Mouse (Mus musculus) heart, embryonic 15.5 days (tissue): ENCODE measurements at regions not wholly inside any gene's neighbourhood (a gene's known extent, or its start where the extent isn't known, plus 50 kb on each side); places are given as distances from the start of the nearest gene placed in this dataset.

Experiments
- ATAC-seq: fragments of 200-750 bp; cut with Nextera tagmentation; replicated peaks from 2 replicates; pipeline ENCODE4 v1.8.0; 2017; ENCODE audit warnings: low read depth, moderate TSS enrichment; ENCODE audit not compliant: insufficient number of reproducible peaks, insufficient read depth, low FRiP score
- H3K27ac ChIP-seq: fragments of 300-500 bp; sonication (generic); 2 replicates; pipeline ENCODE4 v1.5.1; 2015; ENCODE audit warnings: mild to moderate bottlenecking, inconsistent platforms
- H3K27me3 ChIP-seq: fragments of 300-500 bp; sonication (generic); 2 replicates; pipeline ENCODE4 v1.6.1; 2015; ENCODE audit warnings: inconsistent platforms
- H3K36me3 ChIP-seq: fragments of 300-500 bp; sonication (generic); 2 replicates; pipeline ENCODE4 v1.6.1; 2015; ENCODE audit warnings: mild to moderate bottlenecking, inconsistent platforms
- H3K4me1 ChIP-seq: fragments of 300-500 bp; sonication (generic); replicated peaks from 2 replicates; pipeline ENCODE4 v1.6.1; 2015; ENCODE audit warnings: inconsistent platforms
- H3K4me2 ChIP-seq: fragments of 300-500 bp; sonication (generic); 2 replicates; pipeline ENCODE4 v1.6.1; 2015; ENCODE audit warnings: inconsistent platforms, mild to moderate bottlenecking, moderate library complexity
- H3K4me3 ChIP-seq: fragments of 300-500 bp; sonication (generic); 2 replicates; pipeline ENCODE4 v1.5.1; 2015; ENCODE audit warnings: mild to moderate bottlenecking, inconsistent platforms
- H3K9ac ChIP-seq: fragments of 300-500 bp; sonication (generic); 2 replicates; pipeline ENCODE4 v1.6.1; 2015; ENCODE audit warnings: mild to moderate bottlenecking, inconsistent platforms
- H3K9me3 ChIP-seq: fragments of 300-500 bp; sonication (generic); replicated peaks from 2 replicates; pipeline ENCODE4 v1.6.1; 2016; ENCODE audit warnings: inconsistent platforms
- WGBS: fragments of 180-500 bp; shearing (Covaris S2); methylation state at CpG from one replicate; pipeline ENCODE4 v1.1.7; 2015; ENCODE audit warnings: mixed read lengths; 5-methylcytosine and 5-hydroxymethylcytosine counted together

GRCm38 (mm10) chr4:47746498-47747190 is 272.2 kb downstream of the Sec61b start:
- ATAC-seq: no peak
- H3K4me2 ChIP-seq: no peak overlapping the region
- no peaks in the 10 kb centered on the region for H3K9me3 ChIP-seq
- no peaks in the 10 kb centered on the region for H3K36me3 ChIP-seq
- H3K4me1 ChIP-seq: no peaks in the 10 kb centered on the region
- H3K9ac ChIP-seq: no peak overlapping the region
- WGBS: 80% methylated on average over 8 of the region's 8 CpGs
- no peak overlapping the region for H3K27ac ChIP-seq
- no peaks in the 10 kb centered on the region for H3K27me3 ChIP-seq
- H3K4me3 ChIP-seq: no peak overlapping the region

- no peak for ATAC-seq
- no peak overlapping the region for H3K4me2 ChIP-seq
- no peak overlapping the region for H3K27ac ChIP-seq
- H3K4me3 ChIP-seq: no peak overlapping the region
- H3K27me3 ChIP-seq: no peaks in the 10 kb centered on the region
- H3K9me3 ChIP-seq: no peaks in the 10 kb centered on the region
- H3K4me1 ChIP-seq: no peaks in the 10 kb centered on the region
- no peaks in the 10 kb centered on the region for H3K36me3 ChIP-seq
- no peak overlapping the region for H3K9ac ChIP-seq
- WGBS: 56% methylated on average over 6 of the region's 6 CpGs
Observed at GRCm38 (mm10) chr4:47772230-47772920, 272.6 kb upstream of the Nr4a3 start.

DNA sequence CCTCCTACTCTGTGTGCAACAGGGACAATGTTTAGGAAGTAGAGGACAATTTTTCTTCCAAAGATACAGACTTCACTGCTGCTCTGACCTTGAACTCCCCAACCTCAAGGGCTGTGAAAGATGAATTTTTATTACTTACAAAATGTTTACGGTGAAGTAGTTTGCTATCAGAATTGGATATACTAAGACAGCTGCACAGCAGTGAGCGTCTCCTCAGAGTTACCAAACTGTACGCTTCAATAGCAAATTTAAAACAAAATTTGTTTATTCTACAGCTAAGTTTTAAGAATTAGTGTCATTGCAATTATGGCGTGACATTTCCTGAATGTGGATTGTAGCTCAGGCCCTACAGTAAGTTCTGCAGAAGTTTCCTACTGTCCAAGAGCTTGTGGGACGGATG is 270.3 kb upstream of the Nr4a3 start:
- no peaks in the 10 kb centered on the region for H3K4me1 ChIP-seq
- WGBS: 80% methylated on average over 5 of the region's 5 CpGs
- ATAC-seq: no peak
- H3K27ac ChIP-seq: no peak overlapping the region
- no peak overlapping the region for H3K4me2 ChIP-seq
- H3K9ac ChIP-seq: no peak overlapping the region
- H3K9me3 ChIP-seq: no peaks in the 10 kb centered on the region
- no peak overlapping the region for H3K4me3 ChIP-seq
- no peaks in the 10 kb centered on the region for H3K27me3 ChIP-seq
- no peaks in the 10 kb centered on the region for H3K36me3 ChIP-seq

DNA sequence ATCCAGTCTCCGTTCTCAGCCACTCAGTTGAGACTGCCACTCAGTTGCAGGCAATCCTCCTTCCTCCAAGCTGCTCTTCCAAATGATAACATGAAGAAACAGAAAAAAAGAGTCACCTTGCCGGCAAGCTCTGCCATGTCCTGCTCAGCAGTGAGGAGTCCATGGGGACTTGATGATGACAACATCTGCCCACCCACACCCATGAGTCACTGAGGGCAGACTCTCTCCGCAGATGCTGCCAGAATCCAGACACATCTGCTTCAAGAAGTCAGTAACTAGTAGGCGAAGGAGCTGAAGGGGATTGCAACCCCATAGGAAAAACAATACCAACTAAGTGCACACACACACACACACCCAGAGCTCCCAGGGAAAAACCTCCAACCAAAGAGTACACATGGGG is 263.9 kb upstream of the Nr4a3 start:
- Histone ChIP-seq H3K36me3 (no peaks in the 10 kb centered on the region), H3K4me3 (no peak overlapping the region), H3K27me3 (no peaks in the 10 kb centered on the region), H3K27ac (no peak overlapping the region), H3K4me1 (no peaks in the 10 kb centered on the region), H3K9ac (no peak overlapping the region), H3K4me2 (no peak overlapping the region), H3K9me3 (no peaks in the 10 kb centered on the region)
- no peak for ATAC-seq
- WGBS: 81% methylated on average over 4 of the region's 4 CpGs

DNA sequence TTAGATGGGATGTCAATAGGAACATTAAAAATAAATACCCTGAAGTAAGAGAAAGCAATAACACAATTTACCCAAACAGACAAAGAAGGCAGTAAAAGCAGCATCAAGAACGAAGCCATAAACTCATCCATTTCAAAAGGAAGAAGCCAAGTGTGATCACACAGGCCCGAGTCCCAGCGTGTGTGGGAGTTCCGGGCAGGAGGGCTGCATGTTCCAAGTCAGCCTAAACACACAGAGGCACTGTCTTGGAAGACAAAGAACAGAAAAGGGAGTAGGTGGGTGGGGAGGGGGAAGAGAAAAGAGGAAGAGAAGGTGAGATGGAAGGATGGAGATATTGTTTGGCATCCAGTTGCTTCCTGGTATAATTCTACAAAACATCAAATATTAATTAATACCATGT is 248.0 kb upstream of the Nr4a3 start:
- ATAC-seq: no peak
- H3K4me1 ChIP-seq: no peaks in the 10 kb centered on the region
- no peak overlapping the region for H3K9ac ChIP-seq
- H3K36me3 ChIP-seq: no peaks in the 10 kb centered on the region
- no peaks in the 10 kb centered on the region for H3K27me3 ChIP-seq
- WGBS: 73% methylated on average over 4 of the region's 4 CpGs
- H3K4me3 ChIP-seq: no peak overlapping the region
- H3K9me3 ChIP-seq: no peaks in the 10 kb centered on the region
- no peak overlapping the region for H3K27ac ChIP-seq
- H3K4me2 ChIP-seq: no peak overlapping the region

DNA sequence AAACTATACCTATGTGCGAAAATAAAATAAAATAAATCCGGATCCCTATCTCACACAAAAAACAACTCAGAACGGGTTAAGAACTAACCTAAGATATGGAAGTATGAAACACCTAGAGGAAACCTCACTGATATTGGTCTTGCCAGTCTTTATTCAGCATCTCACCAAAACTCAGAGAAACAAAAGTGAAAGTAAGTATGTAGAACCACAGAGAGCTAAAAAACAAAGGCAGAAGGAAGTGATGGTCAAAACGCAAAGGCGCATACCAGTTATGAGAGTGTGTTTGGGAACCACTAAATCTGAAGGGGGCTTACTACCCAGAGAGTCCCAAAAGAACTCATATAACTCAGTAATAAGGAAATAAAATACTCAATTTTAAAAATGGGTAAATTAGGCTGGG is 245.8 kb upstream of the Nr4a3 start:
- Histone ChIP-seq H3K27me3 (no peaks in the 10 kb centered on the region), H3K4me1 (peaks cover 7% of the 10 kb centered on the region; the same call in 1 of the 2 replicates), H3K4me2 (no peak overlapping the region), H3K36me3 (no peaks in the 10 kb centered on the region), H3K27ac (no peak overlapping the region), H3K9ac (no peak overlapping the region), H3K9me3 (no peaks in the 10 kb centered on the region), H3K4me3 (no peak overlapping the region)
- WGBS: 86% methylated on average over 5 of the region's 5 CpGs
- no peak for ATAC-seq

- H3K4me1 ChIP-seq: peaks cover 7% of the 10 kb centered on the region; the same call in 1 of the 2 replicates
- H3K27ac ChIP-seq: no peak overlapping the region
Observed at GRCm38 (mm10) chr4:47803111-47803510, 241.8 kb upstream of the Nr4a3 start.

GRCm38 (mm10) chr4:47807877-47808276 is 237.1 kb upstream of the Nr4a3 start:
- Histone ChIP-seq H3K4me3 (no peak overlapping the region), H3K9ac (no peak overlapping the region), H3K27me3 (no peaks in the 10 kb centered on the region), H3K27ac (no peak overlapping the region), H3K4me1 (peaks cover 6% of the 10 kb centered on the region; the same call in 1 of the 2 replicates), H3K4me2 (no peak overlapping the region), H3K36me3 (no peaks in the 10 kb centered on the region), H3K9me3 (no peaks in the 10 kb centered on the region)
- no peak for ATAC-seq
- WGBS: 22% methylated on average over 3 of the region's 3 CpGs

More at GRCm38 (mm10) chr4:47803111-47803510, 241.8 kb upstream of the Nr4a3 start:
- no peak overlapping the region for H3K4me3 ChIP-seq
- H3K4me2 ChIP-seq: no peak overlapping the region
- H3K9ac ChIP-seq: no peak overlapping the region
- no peaks in the 10 kb centered on the region for H3K36me3 ChIP-seq
- no peak for ATAC-seq
- no peaks in the 10 kb centered on the region for H3K27me3 ChIP-seq
- H3K9me3 ChIP-seq: no peaks in the 10 kb centered on the region
- 32% methylated on average over 3 of the region's 3 CpGs for WGBS

- peak overlapping the region; percentile 21 for H3K4me2 ChIP-seq
- ATAC-seq: no peak
- H3K9ac ChIP-seq: no peak overlapping the region
- no peaks in the 10 kb centered on the region for H3K36me3 ChIP-seq
- H3K4me1 ChIP-seq: peaks cover 4% of the 10 kb centered on the region; the same call in 1 of the 2 replicates
- H3K27ac ChIP-seq: no peak overlapping the region
- 34% methylated on average over 7 of the region's 7 CpGs for WGBS
- H3K4me3 ChIP-seq: no peak overlapping the region
- H3K27me3 ChIP-seq: no peaks in the 10 kb centered on the region
- no peaks in the 10 kb centered on the region for H3K9me3 ChIP-seq
Observed at GRCm38 (mm10) chr4:47814030-47814429, 230.9 kb upstream of the Nr4a3 start.

GRCm38 (mm10) chr4:47818371-47819159 is 226.4 kb upstream of the Nr4a3 start:
- Histone ChIP-seq H3K27ac (no peak overlapping the region), H3K9ac (no peak overlapping the region), H3K36me3 (no peaks in the 10 kb centered on the region), H3K27me3 (no peaks in the 10 kb centered on the region), H3K4me3 (no peak overlapping the region), H3K9me3 (no peaks in the 10 kb centered on the region), H3K4me1 (peaks cover 4% of the 10 kb centered on the region; the same call in 1 of the 2 replicates), H3K4me2 (no peak overlapping the region)
- ATAC-seq: no peak
- 85% methylated on average over 18 of the region's 18 CpGs for WGBS

DNA sequence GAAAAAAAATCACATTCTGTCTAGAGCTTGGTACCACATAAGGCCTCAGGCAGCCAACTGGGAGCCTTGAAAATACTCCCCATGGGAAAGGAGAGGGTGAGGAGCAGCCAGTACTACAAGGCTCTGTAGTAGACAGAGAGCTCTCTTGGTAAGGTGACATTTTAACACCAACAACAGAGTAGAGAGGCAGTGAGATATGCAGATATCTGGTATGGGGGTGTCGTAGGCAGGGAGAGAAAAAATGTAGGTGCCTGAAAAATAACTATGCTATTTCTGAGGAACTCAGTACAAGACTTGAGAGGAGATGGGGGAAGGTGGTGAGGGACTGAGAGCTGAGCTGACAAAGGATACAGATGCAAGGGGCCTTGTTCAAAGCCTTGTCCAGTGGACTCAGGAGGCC is 224.4 kb upstream of the Nr4a3 start:
- no peak for ATAC-seq

More for the DNA sequence above, 224.4 kb upstream of the Nr4a3 start:
- Histone ChIP-seq H3K27ac (no peak overlapping the region), H3K4me3 (no peak overlapping the region), H3K4me2 (no peak overlapping the region), H3K4me1 (no peaks in the 10 kb centered on the region), H3K9ac (no peak overlapping the region), H3K27me3 (no peaks in the 10 kb centered on the region), H3K9me3 (no peaks in the 10 kb centered on the region), H3K36me3 (no peaks in the 10 kb centered on the region)
- 78% methylated on average over 1 of the region's 1 CpGs for WGBS
